Mouse (Mus musculus): ENCODE measurements around the gene Anln. TPM values are rescaled to one million over a fixed set of nuclear protein-coding genes. Genes with fewer than 3 reads are reported as not detected.
"Not testable (repeated sequence)": the region's sequence is repeated elsewhere in the genome, so short reads cannot be mapped to it uniquely, and the experiment has no call there.

The Anln gene
- total RNA-seq, 2 experiments from 2014 or later = 0.96 to 1.6 TPM

GRCm38 (mm10) chr9:22327099-22327474 is 61.9 kb downstream of the Anln start:
- no peak for DNase-seq
- intact Hi-C loops (cut with DNase I) = loop anchor here (5.0 kb wide), 1 partner anchor 95 kb away; no protein-coding TSS in a partner anchor

- no peak for DNase-seq
- intact Hi-C loops (cut with DNase I) = no loop called here
Measured at GRCm38 (mm10) chr9:22324579-22324978, 64.4 kb downstream of the Anln start.

GRCm38 (mm10) chr9:22322381-22323211 is 66.4 kb downstream of the Anln start:
- no peak for DNase-seq
- intact Hi-C loops (cut with DNase I) = no loop called here

- intact Hi-C loops (cut with DNase I) = no loop called here
- no peak for DNase-seq
Measured at GRCm38 (mm10) chr9:22319109-22319508, 69.9 kb downstream of the Anln start.

GRCm38 (mm10) chr9:22316047-22316446 is 72.9 kb downstream of the Anln start:
- intact Hi-C loops (cut with DNase I); DNase-seq: not testable (repeated sequence)

GRCm38 (mm10) chr9:22314066-22314465 is 74.9 kb downstream of the Anln start:
- intact Hi-C loops (cut with DNase I) = no loop called here
- no peak for DNase-seq

GRCm38 (mm10) chr9:22313218-22313617 is 75.8 kb downstream of the Anln start:
- no peak for DNase-seq
- intact Hi-C loops (cut with DNase I) = no loop called here

- no peak for DNase-seq
- intact Hi-C loops (cut with DNase I) = no loop called here
Measured at GRCm38 (mm10) chr9:22309651-22310050, 79.3 kb downstream of the Anln start.

- DNase-seq; intact Hi-C loops (cut with DNase I): not testable (repeated sequence)
Measured at GRCm38 (mm10) chr9:22307920-22308262, 81.1 kb downstream of the Anln start.

- intact Hi-C loops (cut with DNase I) = no loop called here
Measured at GRCm38 (mm10) chr9:22307156-22307919, 81.7 kb downstream of the Anln start, which contains the start of gene Zfp810. Gene Zfp810 (minus strand): TSS chr9:22307648.

GRCm38 (mm10) chr9:22306726-22307125 is 82.3 kb downstream of the Anln start:
- intact Hi-C loops (cut with DNase I) = no loop called here
- no peak for DNase-seq

More at GRCm38 (mm10) chr9:22307156-22307919, 81.7 kb downstream of the Anln start, which contains the start of gene Zfp810:
- DNase-seq = peak; percentile 76 to 80

- no peak for DNase-seq
- intact Hi-C loops (cut with DNase I) = no loop called here
Measured at GRCm38 (mm10) chr9:22302199-22302598, 86.8 kb downstream of the Anln start.

Other genes starting within 250 kb of the Anln start
- gene Pigyl, start 232.3 kb downstream of the Anln start, total RNA-seq (2021) = 10 to 100 TPM; 29.4 to 31.2 TPM
- not detected for gene Zfp872, start 201.1 kb downstream of the Anln start, total RNA-seq (2021)
- 1 to 10 TPM; 5.9 to 6.7 TPM for gene Zfp809, start 163.5 kb downstream of the Anln start, total RNA-seq (2021)
- gene Zfp599, start 129.3 kb downstream of the Anln start, total RNA-seq (2021) = not detected
- under 1 TPM; 0.69 to 0.72 TPM for gene Zfp810, start 81.5 kb downstream of the Anln start, total RNA-seq (2021)
- under 1 TPM; 0.13 to 0.20 TPM for gene 9530077C05Rik, start 22.3 kb upstream of the Anln start, total RNA-seq (2021)
- gene Gm17545, start 65.1 kb upstream of the Anln start, total RNA-seq (2021) = not detected
- 10 to 100 TPM; 31.3 to 33.2 TPM for gene Rp9, start 80.6 kb upstream of the Anln start, total RNA-seq (2021)
- 1 to 10 TPM; 6.8 to 8.7 TPM for gene Bbs9, start 86.5 kb upstream of the Anln start, total RNA-seq (2021)